Mouse (Mus musculus) megakaryocyte, adult 5-6 weeks (primary cell): ENCODE results near the gene AC161166.1. TPM values are rescaled to one million over a fixed set of nuclear protein-coding genes. Genes with fewer than 3 reads are reported as not detected.

Experiments used
- ATAC-seq: 2 replicates; pipeline ENCODE4 v1.8.0; 2016; ENCODE audit warnings: mild to moderate bottlenecking, inconsistent platforms; ENCODE audit not compliant: poor library complexity, severe bottlenecking
- total RNA-seq, 2 experiments: library from RNA; stranded (forward) in 1 of 2; stranded (reverse) in 1 of 2; fragments of 153-499, 151-499 nt in 1 of 2; fragments of 221-1000, 200-1000 nt in 1 of 2; gene quantifications; 2 replicates each; pipeline versions ENCODE4 v1.2.3 to v1.2.4; 2015 to 2017

Gene AC161166.1
- total RNA-seq, 2 experiments from 2014 or later, result not detected

DNA sequence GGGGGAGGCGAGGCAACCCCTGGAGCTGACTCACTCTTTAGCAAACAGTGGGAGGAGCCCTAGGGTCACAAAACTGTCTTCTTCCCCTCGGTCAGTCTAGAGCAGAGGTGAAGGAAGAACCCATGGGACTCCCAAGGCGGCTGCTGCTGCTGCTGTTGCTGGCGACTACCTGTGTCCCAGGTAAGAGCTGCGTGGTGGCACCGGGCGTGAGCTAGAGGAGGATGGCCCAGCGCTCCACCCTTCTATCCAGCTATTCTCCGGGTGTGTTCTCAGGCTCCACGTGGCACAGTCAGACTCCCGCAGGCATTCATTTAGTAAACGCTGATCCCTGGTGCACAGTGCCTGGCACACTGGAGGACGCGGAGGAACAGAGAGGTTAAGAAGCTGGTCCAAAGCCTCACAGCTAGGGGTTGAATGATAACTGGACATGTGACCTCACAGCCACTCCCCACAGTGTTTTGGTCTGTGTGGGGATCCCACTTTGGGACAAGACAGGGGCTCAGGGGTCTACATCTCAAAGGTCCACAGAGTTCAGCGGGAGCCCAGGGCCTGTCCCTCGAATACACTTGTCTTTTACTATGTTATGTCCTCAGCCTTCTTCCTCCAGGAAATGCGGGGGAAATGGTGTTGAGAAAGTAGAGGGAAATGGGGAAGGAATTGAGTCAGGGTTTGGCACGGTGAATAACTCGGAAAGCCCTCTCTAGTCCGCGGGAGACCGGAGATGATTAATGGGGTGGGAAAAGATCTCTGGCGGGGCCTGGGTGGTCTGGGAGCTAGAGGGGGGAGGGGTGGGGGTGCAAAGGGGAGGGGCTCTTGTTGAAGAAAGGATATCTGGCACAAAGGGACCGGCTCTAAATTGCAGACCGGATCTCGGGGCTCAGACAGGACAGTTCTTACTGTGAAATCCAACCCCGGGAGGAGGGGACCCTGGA is 49.6 kb downstream of the AC161166.1 start, which contains the start of gene Plaur:
Plaur (plus strand) TSS at position 97 of the 932 bp plus-strand sequence.
- ATAC-seq, result peak; percentile 62

DNA sequence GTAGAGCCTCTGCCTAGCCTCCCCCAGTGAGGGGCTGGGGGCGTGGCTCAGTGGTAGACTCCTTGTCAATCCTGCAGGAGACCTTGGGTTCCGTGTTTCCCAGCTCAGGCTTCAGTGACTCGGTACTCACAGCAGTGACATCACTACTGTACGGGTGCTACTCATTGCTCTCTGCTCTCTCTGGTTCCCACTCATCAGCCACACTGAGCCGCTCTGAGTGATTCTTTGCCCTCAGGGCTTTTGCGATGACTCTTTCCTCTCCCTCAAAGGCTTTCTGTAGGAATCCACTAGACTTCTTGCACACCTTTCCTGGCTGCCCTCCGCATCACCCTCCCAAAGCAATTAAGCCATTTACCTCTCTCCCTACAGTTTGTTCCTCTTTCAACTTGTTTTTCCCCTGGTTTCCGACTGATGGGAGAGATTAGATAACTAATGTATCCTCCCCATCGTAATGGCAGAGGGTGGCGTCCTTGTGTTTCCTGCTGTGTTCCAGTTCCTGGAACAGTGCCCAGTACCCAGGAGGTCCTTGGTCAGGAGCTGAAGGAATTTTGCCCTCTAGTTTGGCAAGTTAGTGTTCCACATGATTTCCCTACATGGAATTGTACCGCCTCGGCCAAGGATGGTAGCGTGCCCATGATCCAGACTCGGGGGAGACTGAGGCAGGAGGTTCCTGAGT is 50.7 kb downstream of the AC161166.1 start:
- peak; percentile 15; the same call in 1 of the 2 replicates for ATAC-seq

Other genes with a start within 250 kb of the AC161166.1 start
- 0.36 TPM in 1 of 2 replicates, not detected in the other for gene Zfp93, start 242.0 kb downstream of the AC161166.1 start, total RNA-seq (2015)
- gene Zfp93, start 242.0 kb downstream of the AC161166.1 start, total RNA-seq (2017), result 0.08 and 0.26 TPM in 2 replicates
- 4.2 and 4.9 TPM in 2 replicates for gene Zfp61, start 211.2 kb downstream of the AC161166.1 start, total RNA-seq (2015)
- 10.6 and 12.7 TPM in 2 replicates for gene Zfp61, start 211.2 kb downstream of the AC161166.1 start, total RNA-seq (2017)
- gene Zfp94, start 195.8 kb downstream of the AC161166.1 start, total RNA-seq (2015), result 0.49 and 1.6 TPM in 2 replicates
- 0.94 and 0.95 TPM in 2 replicates for gene Zfp94, start 195.8 kb downstream of the AC161166.1 start, total RNA-seq (2017)
- gene Tescl, start 178.5 kb downstream of the AC161166.1 start, total RNA-seq (2015), result not detected in 2 replicates
- not detected in 2 replicates for gene Tescl, start 178.5 kb downstream of the AC161166.1 start, total RNA-seq (2017)
- gene Lypd5, start 163.3 kb downstream of the AC161166.1 start, total RNA-seq (2015), result not detected in 2 replicates
- not detected in 2 replicates for gene Lypd5, start 163.3 kb downstream of the AC161166.1 start, total RNA-seq (2017)
- 5.9 and 7.6 TPM in 2 replicates for gene Kcnn4, start 142.2 kb downstream of the AC161166.1 start, total RNA-seq (2015)
- gene Kcnn4, start 142.2 kb downstream of the AC161166.1 start, total RNA-seq (2017), result 14.2 and 17.0 TPM in 2 replicates
- 21.6 and 22.3 TPM in 2 replicates for gene Smg9, start 112.8 kb downstream of the AC161166.1 start, total RNA-seq (2015)
- gene Smg9, start 112.8 kb downstream of the AC161166.1 start, total RNA-seq (2017), result 16.7 and 30.3 TPM in 2 replicates
- 0.74 and 1.8 TPM in 2 replicates for gene Irgc1, start 60.2 kb downstream of the AC161166.1 start, total RNA-seq (2015)
- gene Irgc1, start 60.2 kb downstream of the AC161166.1 start, total RNA-seq (2017), result 0.66 and 0.94 TPM in 2 replicates
- 100 and 110 TPM in 2 replicates for gene Plaur, start 50.0 kb downstream of the AC161166.1 start, total RNA-seq (2015)
- gene Plaur, start 50.0 kb downstream of the AC161166.1 start, total RNA-seq (2017), result 96.3 and 124 TPM in 2 replicates
- gene Cadm4, start 30.4 kb downstream of the AC161166.1 start, total RNA-seq (2015), result not detected in 2 replicates
- not detected in 2 replicates for gene Cadm4, start 30.4 kb downstream of the AC161166.1 start, total RNA-seq (2017)
- 0.69 TPM in 1 of 2 replicates, not detected in the other for gene Zfp428, start 5.4 kb downstream of the AC161166.1 start, total RNA-seq (2015)
- 0.40 TPM in 1 of 2 replicates, not detected in the other for gene Zfp428, start 5.4 kb downstream of the AC161166.1 start, total RNA-seq (2017)
- 2.4 and 2.7 TPM in 2 replicates for gene Irgq, start 18.2 kb upstream of the AC161166.1 start, total RNA-seq (2015)
- 2.4 and 2.5 TPM in 2 replicates for gene Irgq, start 18.2 kb upstream of the AC161166.1 start, total RNA-seq (2017)
- not detected in 2 replicates for gene Pinlyp, start 33.7 kb upstream of the AC161166.1 start, total RNA-seq (2015)
- gene Pinlyp, start 33.7 kb upstream of the AC161166.1 start, total RNA-seq (2017), result not detected in 2 replicates
- gene Xrcc1, start 33.8 kb upstream of the AC161166.1 start, total RNA-seq (2015), result 18.3 and 27.5 TPM in 2 replicates
- 17.6 and 25.1 TPM in 2 replicates for gene Xrcc1, start 33.8 kb upstream of the AC161166.1 start, total RNA-seq (2017)
- 148 and 171 TPM in 2 replicates for gene Ethe1, start 75.1 kb upstream of the AC161166.1 start, total RNA-seq (2015)
- gene Ethe1, start 75.1 kb upstream of the AC161166.1 start, total RNA-seq (2017), result 59.2 and 67.7 TPM in 2 replicates
- 0.16 and 0.27 TPM in 2 replicates for gene Zfp575, start 75.2 kb upstream of the AC161166.1 start, total RNA-seq (2015)
- 0.08 and 0.22 TPM in 2 replicates for gene Zfp575, start 75.2 kb upstream of the AC161166.1 start, total RNA-seq (2017)
- gene Phldb3, start 98.3 kb upstream of the AC161166.1 start, total RNA-seq (2015), result 1.0 and 1.2 TPM in 2 replicates
- gene Phldb3, start 98.3 kb upstream of the AC161166.1 start, total RNA-seq (2017), result 3.7 and 4.0 TPM in 2 replicates
- not detected in 2 replicates for gene Lypd3, start 124.1 kb upstream of the AC161166.1 start, total RNA-seq (2015)
- gene Lypd3, start 124.1 kb upstream of the AC161166.1 start, total RNA-seq (2017), result not detected in 2 replicates
- not detected in 2 replicates for gene Tex101, start 164.2 kb upstream of the AC161166.1 start, total RNA-seq (2015)
- not detected in 2 replicates for gene Tex101, start 164.2 kb upstream of the AC161166.1 start, total RNA-seq (2017)
- not detected in 2 replicates for gene BC049730, start 196.8 kb upstream of the AC161166.1 start, total RNA-seq (2015)
- gene BC049730, start 196.8 kb upstream of the AC161166.1 start, total RNA-seq (2017), result not detected in 2 replicates
- gene Gm4763, start 214.5 kb upstream of the AC161166.1 start, total RNA-seq (2015), result not detected in 2 replicates
- gene Gm4763, start 214.5 kb upstream of the AC161166.1 start, total RNA-seq (2017), result 0.24 TPM in 1 of 2 replicates, not detected in the other
- gene Cd177, start 247.9 kb upstream of the AC161166.1 start, total RNA-seq (2015), result 170 and 199 TPM in 2 replicates
- gene Cd177, start 247.9 kb upstream of the AC161166.1 start, total RNA-seq (2017), result 392 and 399 TPM in 2 replicates